Mouse (Mus musculus) small intestine, adult 2 months (tissue): Measurements from ENCODE around the gene Tbc1d30. TPM values are rescaled to one million over a fixed set of nuclear protein-coding genes. Genes with fewer than 3 reads are reported as not detected.
A peak's percentile ranks its signal among the peaks of the same experiment; 100 is the strongest.

Experiments used
- H3K27ac ChIP-seq: fragments of 200-500 bp; 2 replicates; pipeline ENCODE4 v1.5.1; 2012; ENCODE audit warnings: low read depth, low read length, control low read depth, inconsistent platforms; ENCODE audit not compliant: insufficient read depth
- H3K27me3 ChIP-seq: fragments of 200-500 bp; 2 replicates; pipeline ENCODE4 v1.6.1; 2012; ENCODE audit warnings: mild to moderate bottlenecking, moderate library complexity, low read length, inconsistent platforms; ENCODE audit not compliant: control insufficient read depth, insufficient read depth
- H3K36me3 ChIP-seq: fragments of 200-500 bp; 2 replicates; pipeline ENCODE4 v1.6.1; 2012; ENCODE audit warnings: mild to moderate bottlenecking, low read length, control low read depth, inconsistent platforms; ENCODE audit not compliant: control insufficient read depth, insufficient read depth
- H3K4me1 ChIP-seq: fragments of 200-500 bp; 2 replicates; pipeline ENCODE4 v1.6.1; 2012; ENCODE audit warnings: low read length, inconsistent platforms, mixed read lengths; ENCODE audit not compliant: control insufficient read depth, insufficient read depth, insufficient read length
- H3K4me3 ChIP-seq: fragments of 200-500 bp; 2 replicates; pipeline ENCODE4 v1.5.1; 2012; ENCODE audit warnings: low read depth, mild to moderate bottlenecking, control low read depth, inconsistent platforms, low read length, moderate library complexity
- CTCF ChIP-seq: fragments of 200-500 bp; IDR thresholded peaks from 2 replicates; pipeline ENCODE4 v1.5.1; 2012; ENCODE audit warnings: low read depth, mild to moderate bottlenecking, control low read depth, inconsistent platforms, low read length, moderate library complexity, mixed read lengths; ENCODE audit not compliant: insufficient replicate concordance, insufficient read length; ENCODE audit errors: extremely low read depth
- POLR2A ChIP-seq: fragments of 200-500 bp; IDR thresholded peaks from 2 replicates; pipeline ENCODE4 v1.6.1; 2012; ENCODE audit warnings: low read depth, mild to moderate bottlenecking, control low read depth, inconsistent platforms, low read length, moderate library complexity
- WGBS: fragments of 180-500 bp; shearing (Covaris S2); methylation state at CpG from one replicate; pipeline ENCODE4 v1.1.7; 2018; 5-methylcytosine and 5-hydroxymethylcytosine counted together
- polyA plus RNA-seq: library from polyadenylated mRNA; depleted of rRNA; stranded (reverse); fragments of >200 nt; gene quantifications from 2 replicates; pipeline ENCODE4 v1.2.3, GENCODE M21; 2012; rRNA removed

Tbc1d30 gene
- polyA plus RNA-seq, result 4.3 and 5.5 TPM in 2 replicates

DNA sequence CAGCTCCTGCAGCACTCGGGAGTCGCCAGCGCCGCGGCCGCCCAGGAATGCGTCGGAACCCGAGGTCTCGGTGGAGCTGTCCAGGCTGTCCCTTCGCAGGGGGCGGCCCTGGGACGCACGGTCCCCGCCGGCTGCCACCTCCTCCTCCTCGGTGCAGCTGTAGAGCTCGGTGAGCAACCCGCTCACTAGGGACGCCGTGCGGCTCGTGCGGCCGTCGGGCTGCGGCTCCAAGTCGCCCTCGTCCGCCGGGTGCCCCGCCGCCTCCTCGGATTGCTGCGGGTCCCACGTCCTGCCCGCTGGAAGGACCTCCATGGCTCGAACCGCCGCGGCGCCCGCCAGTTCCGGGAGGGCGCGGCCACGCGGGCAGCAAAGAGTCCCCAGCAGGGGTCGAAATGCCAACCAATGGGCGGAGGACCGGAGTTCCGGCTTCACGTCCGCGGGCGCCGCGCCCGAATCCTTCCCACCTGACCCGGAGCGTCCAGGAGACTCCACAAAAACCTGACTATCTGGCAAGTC is at the start of gene Tbc1d30:
Gene Tbc1d30 (minus strand): TSS at position 213 of the 516 bp plus-strand sequence.
- TF ChIP-seq CTCF (no peak), POLR2A (no peak)
- no peaks in the 10 kb centered on the region; the same call in 1 of the 2 replicates for H3K4me1 ChIP-seq
- H3K36me3 ChIP-seq, result no peaks in the 10 kb centered on the region
- H3K4me3 ChIP-seq, result peak within 1 kb of the TSS; percentile 77
- peak within 1 kb of the TSS; percentile 19; the same call in 1 of the 2 replicates for H3K27ac ChIP-seq
- H3K27me3 ChIP-seq, result no peaks in the 10 kb centered on the region; the same call in 1 of the 2 replicates
- WGBS, result under 1% methylated on average over 61 of the region's 61 CpGs

GRCm38 (mm10) chr10:121398599-121398998 is 47.5 kb upstream of the Tbc1d30 start:
- Histone ChIP-seq H3K36me3 (peaks cover 32% of the 10 kb centered on the region), H3K4me1 (no peaks in the 10 kb centered on the region), H3K27ac (no peak overlapping the region), H3K27me3 (no peaks in the 10 kb centered on the region), H3K4me3 (no peak overlapping the region)
- WGBS, result 72% methylated on average over 7 of the region's 7 CpGs
- TF ChIP-seq CTCF, result no peak
- TF ChIP-seq POLR2A, result no peak

DNA sequence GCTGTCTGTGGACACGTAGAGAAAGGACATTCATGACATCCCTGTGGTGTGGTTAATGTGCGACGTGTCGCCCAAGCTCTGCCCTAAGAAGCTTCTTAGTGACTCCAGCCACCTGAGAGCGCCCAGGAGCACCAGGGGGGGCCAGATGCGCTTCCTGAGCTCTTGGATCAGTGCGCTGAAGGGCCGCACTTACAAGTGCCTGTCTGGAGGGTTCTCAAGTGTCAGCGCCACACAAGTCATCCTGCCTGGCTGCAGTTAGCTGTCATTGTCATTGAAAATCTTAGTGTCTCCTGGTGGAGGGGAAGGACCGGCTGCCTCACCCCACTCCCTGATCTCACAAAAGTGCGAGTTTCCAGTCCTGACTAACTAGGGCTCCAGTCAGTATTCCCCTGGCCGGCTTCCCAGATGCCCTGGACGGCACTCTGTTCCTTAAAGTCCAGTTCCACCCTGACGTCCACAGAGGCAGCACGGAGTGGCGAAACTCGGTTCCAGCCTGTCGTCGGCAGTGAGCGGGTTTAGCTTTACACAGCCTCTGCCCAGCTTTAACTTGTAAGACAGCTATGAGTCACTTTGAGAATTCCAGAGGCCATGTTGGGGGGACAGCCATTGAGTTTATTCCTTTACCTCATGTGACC is 44.6 kb upstream of the Tbc1d30 start:
- no peak overlapping the region for H3K4me3 ChIP-seq
- H3K4me1 ChIP-seq, result no peaks in the 10 kb centered on the region
- TF ChIP-seq CTCF, result no peak
- no peak for TF ChIP-seq POLR2A
- 86% methylated on average over 20 of the region's 20 CpGs for WGBS
- H3K36me3 ChIP-seq, result peaks cover 61% of the 10 kb centered on the region
- no peaks in the 10 kb centered on the region for H3K27me3 ChIP-seq
- no peak overlapping the region for H3K27ac ChIP-seq

GRCm38 (mm10) chr10:121394789-121395325 is 43.8 kb upstream of the Tbc1d30 start:
- TF ChIP-seq POLR2A, result no peak
- no peak for TF ChIP-seq CTCF
- Histone ChIP-seq H3K27ac (no peak overlapping the region), H3K36me3 (peaks cover 69% of the 10 kb centered on the region), H3K27me3 (no peaks in the 10 kb centered on the region), H3K4me1 (no peaks in the 10 kb centered on the region), H3K4me3 (no peak overlapping the region)
- WGBS, result 89% methylated on average over 18 of the region's 18 CpGs

- H3K4me1 ChIP-seq, result no peaks in the 10 kb centered on the region
- no peaks in the 10 kb centered on the region for H3K27me3 ChIP-seq
- H3K27ac ChIP-seq, result no peak overlapping the region
- TF ChIP-seq POLR2A, result no peak
- TF ChIP-seq CTCF, result no peak
- peaks cover 75% of the 10 kb centered on the region for H3K36me3 ChIP-seq
- H3K4me3 ChIP-seq, result no peak overlapping the region
- 90% methylated on average over 6 of the region's 6 CpGs for WGBS
These were observed 43.2 kb upstream of the Tbc1d30 start for GRCm38 (mm10) chr10:121394270-121394669.

DNA sequence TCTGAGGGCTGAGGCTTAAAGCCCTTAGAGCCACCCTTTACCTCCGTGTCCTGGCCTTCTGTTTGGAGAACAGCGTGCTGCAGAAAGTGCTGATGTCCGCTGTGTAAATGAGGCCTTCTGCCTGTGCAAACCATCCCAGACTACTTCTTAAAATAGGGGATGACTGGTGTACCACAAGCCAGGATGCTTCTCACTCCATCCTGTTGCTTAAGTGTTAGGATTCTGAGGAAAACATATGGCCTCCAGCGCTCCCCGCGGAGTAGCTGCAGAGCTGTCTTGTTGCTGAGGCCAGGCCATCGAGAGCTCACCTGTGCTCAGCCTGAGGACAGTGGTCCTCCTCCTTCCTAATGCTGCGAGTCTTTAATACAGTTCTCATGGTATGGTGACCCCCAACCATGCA is 40.8 kb upstream of the Tbc1d30 start:
- Histone ChIP-seq H3K4me3 (no peak overlapping the region), H3K27ac (no peak overlapping the region), H3K4me1 (no peaks in the 10 kb centered on the region), H3K36me3 (peaks cover 95% of the 10 kb centered on the region), H3K27me3 (no peaks in the 10 kb centered on the region)
- TF ChIP-seq POLR2A (no peak), CTCF (no peak)
- 94% methylated on average over 8 of the region's 8 CpGs for WGBS

DNA sequence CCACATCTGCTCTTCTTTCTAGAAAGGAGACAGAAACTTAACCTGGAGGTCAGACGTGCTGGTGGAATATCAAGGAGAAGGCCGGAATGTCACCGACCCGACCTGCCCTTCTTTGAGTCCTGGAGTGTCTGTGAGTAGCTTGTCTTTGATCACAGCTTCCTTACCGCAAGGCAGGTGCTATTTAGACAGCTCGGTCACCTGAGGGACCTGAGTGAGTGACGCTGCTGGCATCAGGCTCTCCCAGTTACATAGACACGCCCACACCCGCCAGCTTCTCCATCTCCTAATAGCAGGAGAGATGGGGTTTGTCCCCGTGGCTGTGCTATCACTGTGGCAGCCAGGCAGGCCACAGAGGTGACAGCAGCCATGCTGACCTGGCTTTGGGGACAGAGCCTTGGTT is 39.5 kb upstream of the Tbc1d30 start:
- H3K36me3 ChIP-seq, result peaks cover 85% of the 10 kb centered on the region
- no peak overlapping the region for H3K4me3 ChIP-seq
- TF ChIP-seq POLR2A, result no peak
- 58% methylated on average over 10 of the region's 10 CpGs for WGBS
- H3K4me1 ChIP-seq, result peaks cover 8% of the 10 kb centered on the region
- no peak overlapping the region for H3K27ac ChIP-seq
- H3K27me3 ChIP-seq, result no peaks in the 10 kb centered on the region
